Mouse (Mus musculus): ENCODE measurements around the gene Zkscan2.

GRCm38 (mm10) chr7:123525761-123526160 lies 25.5 kb upstream of the Zkscan2 start:
- TF ChIP-seq CTCF (IDR thresholded peaks at IDR 0.05; ENCODE audit: low read depth, low read length): no peak
- TF ChIP-seq POLR2A (IDR thresholded peaks at IDR 0.05; ENCODE audit: insufficient read depth, low read length): no peak
